Mouse (Mus musculus): ENCODE results near the gene Slc25a53. TPM values are rescaled to one million over a fixed set of nuclear protein-coding genes. Genes with fewer than 3 reads are reported as not detected.
A peak's percentile ranks its signal among the peaks of the same experiment; 100 is the strongest.
"Not testable (repeated sequence)": the region's sequence is repeated elsewhere in the genome, so short reads cannot be mapped to it uniquely, and the experiment has no call there.

Gene Slc25a53
- total RNA-seq, 2 experiments from 2014 or later: 1.8 to 4.0 TPM

GRCm38 (mm10) chrX:136996256-136996655 is 41.8 kb downstream of the Slc25a53 start:
- H3K4me3 ChIP-seq: no peak overlapping the region
- H3K27ac ChIP-seq: no peak overlapping the region
- intact Hi-C loops (cut with DNase I): no loop called here
- DNase-seq: no peak
- TF ChIP-seq CTCF (IDR thresholded peaks at IDR 0.05): no peak

- H3K4me3 ChIP-seq: no peak overlapping the region
- DNase-seq: no peak
- intact Hi-C loops (cut with DNase I): no loop called here
Measured at GRCm38 (mm10) chrX:136993641-136994040, 44.5 kb downstream of the Slc25a53 start.

GRCm38 (mm10) chrX:136992978-136993547 is 45.0 kb downstream of the Slc25a53 start, which contains the start of gene Zcchc18:
Gene Zcchc18 (plus strand): TSS chrX:136993155.
- Histone ChIP-seq H3K27ac (no peak within 1 kb of the TSS), H3K4me3 (peak within 1 kb of the TSS; percentile 62)
- TF ChIP-seq CTCF (IDR thresholded peaks at IDR 0.05): no peak
- intact Hi-C loops (cut with DNase I): no loop called here
- DNase-seq: peak; percentile 22

More at GRCm38 (mm10) chrX:136993641-136994040, 44.5 kb downstream of the Slc25a53 start:
- TF ChIP-seq CTCF (IDR thresholded peaks at IDR 0.05): no peak
- no peak overlapping the region for H3K27ac ChIP-seq

GRCm38 (mm10) chrX:136992191-136992965 is 45.7 kb downstream of the Slc25a53 start:
- H3K27ac ChIP-seq: no peak overlapping the region
- intact Hi-C loops (cut with DNase I): no loop called here
- peak overlapping the region; percentile 62 for H3K4me3 ChIP-seq
- no peak for TF ChIP-seq CTCF (IDR thresholded peaks at IDR 0.05)
- no peak for DNase-seq

GRCm38 (mm10) chrX:136991274-136991673 is 46.8 kb downstream of the Slc25a53 start:
- no peak overlapping the region for H3K27ac ChIP-seq
- no peak overlapping the region for H3K4me3 ChIP-seq
- intact Hi-C loops (cut with DNase I): no loop called here
- no peak for DNase-seq
- TF ChIP-seq CTCF (IDR thresholded peaks at IDR 0.05): no peak

- TF ChIP-seq CTCF (IDR thresholded peaks at IDR 0.05): no peak
- intact Hi-C loops (cut with DNase I): no loop called here
- DNase-seq: no peak
- no peak overlapping the region for H3K27ac ChIP-seq
- H3K4me3 ChIP-seq: no peak overlapping the region
Measured at GRCm38 (mm10) chrX:136986039-136986438, 52.1 kb downstream of the Slc25a53 start.

GRCm38 (mm10) chrX:136978616-136979015 is 59.5 kb downstream of the Slc25a53 start:
- H3K4me3 ChIP-seq: no peak overlapping the region
- peak; percentile 47 for TF ChIP-seq CTCF (IDR thresholded peaks at IDR 0.05)
- intact Hi-C loops (cut with DNase I): no loop called here
- DNase-seq: no peak
- no peak overlapping the region for H3K27ac ChIP-seq

GRCm38 (mm10) chrX:136976424-136977084 is 61.5 kb downstream of the Slc25a53 start, which contains the start of the genes Tmsb15l and Tmsb15b1:
Gene Tmsb15l (minus strand): TSS chrX:136976869.
Gene Tmsb15b1 (minus strand): TSS chrX:136976874.
- peak; percentile 58 for DNase-seq
- Histone ChIP-seq H3K4me3 (peak within 1 kb of the TSS; percentile 58), H3K27ac (no peak within 1 kb of the TSS)
- intact Hi-C loops (cut with DNase I): no loop called here
- no peak for TF ChIP-seq CTCF (IDR thresholded peaks at IDR 0.05)

GRCm38 (mm10) chrX:136975397-136975796 is 62.7 kb downstream of the Slc25a53 start, which contains the start of gene Tmsb15b2:
Gene Tmsb15b2 (minus strand): TSS chrX:136975497.
- H3K4me3 ChIP-seq: peak within 1 kb of the TSS; percentile 58
- H3K27ac ChIP-seq; DNase-seq; intact Hi-C loops (cut with DNase I): not testable (repeated sequence)

GRCm38 (mm10) chrX:136959688-136960087 is 78.4 kb downstream of the Slc25a53 start:
- no peak for DNase-seq
- H3K27ac ChIP-seq: no peak overlapping the region
- intact Hi-C loops (cut with DNase I): no loop called here
- TF ChIP-seq CTCF (IDR thresholded peaks at IDR 0.05): peak; percentile 40
- H3K4me3 ChIP-seq: no peak overlapping the region

GRCm38 (mm10) chrX:136958300-136958699 is 79.8 kb downstream of the Slc25a53 start:
- DNase-seq; H3K27ac ChIP-seq; intact Hi-C loops (cut with DNase I); H3K4me3 ChIP-seq: not testable (repeated sequence)

- intact Hi-C loops (cut with DNase I); H3K27ac ChIP-seq: not testable (repeated sequence)
- H3K4me3 ChIP-seq: peak overlapping the region; percentile 59
- peak; percentile 16 for DNase-seq
Measured at GRCm38 (mm10) chrX:136957583-136958279, 80.4 kb downstream of the Slc25a53 start.

All from gastrocnemius, adult 2 months (tissue).